Mouse (Mus musculus): ENCODE measurements around the gene Gfod1.

Gene Gfod1

GRCm38 (mm10) chr13:43157370-43157769 lies 146.6 kb downstream of the Gfod1 start:
- no peak for DNase-seq (ENCODE audit: low spot score)

- no peak for DNase-seq (ENCODE audit: low spot score)
Observed at GRCm38 (mm10) chr13:43152005-43152520, 151.9 kb downstream of the Gfod1 start.

- no peak for DNase-seq (ENCODE audit: low spot score)
Observed at GRCm38 (mm10) chr13:43149661-43150060, 154.3 kb downstream of the Gfod1 start.

- no peak for DNase-seq (ENCODE audit: low spot score)
Observed at GRCm38 (mm10) chr13:43148692-43149091, 155.3 kb downstream of the Gfod1 start.

DNA sequence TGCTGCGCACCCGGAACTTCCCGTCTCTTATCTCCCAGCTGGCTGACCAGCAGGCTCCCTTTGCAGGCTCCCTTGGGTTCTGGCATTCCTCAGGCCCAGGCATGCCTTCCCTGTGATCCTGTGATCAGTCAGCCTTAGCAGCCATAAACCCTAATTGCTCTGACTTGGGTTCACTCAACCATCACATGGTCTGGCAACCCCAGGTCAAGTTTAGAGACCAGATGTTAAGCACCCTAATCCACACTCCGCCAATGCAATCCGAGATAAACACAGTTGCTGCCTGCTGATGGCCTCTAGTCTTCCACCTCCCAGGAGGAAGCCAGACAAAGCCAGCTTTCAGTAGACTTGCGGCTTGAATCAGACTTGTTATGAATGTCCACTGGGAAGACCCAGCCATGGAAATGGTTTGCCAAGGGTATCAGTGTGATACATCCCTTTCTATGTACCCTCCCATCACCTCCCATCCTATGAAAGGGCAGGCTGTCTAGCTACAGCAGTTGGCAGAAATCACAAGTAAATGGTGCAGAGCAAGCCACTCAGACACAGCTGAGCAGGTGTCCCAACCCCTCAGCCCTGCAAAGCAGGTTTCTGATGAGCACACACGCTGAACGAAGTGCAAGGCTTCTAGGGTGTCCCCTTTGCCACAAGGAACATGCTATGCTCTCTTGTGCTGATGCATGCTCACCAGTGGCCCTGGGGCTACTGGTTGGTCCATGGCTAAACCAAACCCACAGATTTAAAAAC lies 157.3 kb downstream of the Gfod1 start:
- no peak for DNase-seq (ENCODE audit: low spot score)

Measured in adipocyte (in vitro differentiated cells).